Mouse (Mus musculus): ENCODE data around the gene Vmn2r56. TPM values are rescaled to one million over a fixed set of nuclear protein-coding genes. Genes with fewer than 3 reads are reported as not detected.
A peak's percentile ranks its signal among the peaks of the same experiment; 100 is the strongest.
"Not testable (repeated sequence)": the region's sequence is repeated elsewhere in the genome, so short reads cannot be mapped to it uniquely, and the experiment has no call there.

Gene Vmn2r56
- polyA plus RNA-seq (2015; fragmentation: Nextera tagmentation; extraction: Ambion mirVana) = 0.03 TPM in 1 of 2 replicates, not detected in the other

GRCm38 (mm10) chr7:12734904-12735303 lies at the start of gene Vmn2r56:
Gene Vmn2r56 (minus strand): TSS chr7:12735004.
- no peaks in the 10 kb centered on the region for H3K9me3 ChIP-seq
- H3K36me3 ChIP-seq = no peaks in the 10 kb centered on the region
- 35% methylated on average over 1 of the region's 1 CpGs for WGBS
- no peaks in the 10 kb centered on the region for H3K4me1 ChIP-seq (replicated peaks)
- H3K4me3 ChIP-seq (replicated peaks) = no peak within 1 kb of the TSS
- no peak for ATAC-seq
- no peak within 1 kb of the TSS for H3K9ac ChIP-seq (replicated peaks)
- no peak within 1 kb of the TSS for H3K27ac ChIP-seq
- no peaks in the 10 kb centered on the region for H3K27me3 ChIP-seq
- H3K4me2 ChIP-seq (replicated peaks) = no peak within 1 kb of the TSS

GRCm38 (mm10) chr7:12780151-12780830 lies 45.5 kb upstream of the Vmn2r56 start:
- Histone ChIP-seq H3K4me2 (replicated peaks) (peak overlapping the region; percentile 91), H3K4me1 (replicated peaks) (peaks cover 12% of the 10 kb centered on the region), H3K36me3 (peaks cover 2% of the 10 kb centered on the region), H3K27ac (peak overlapping the region; percentile 47; the same call in 1 of the 2 replicates), H3K4me3 (replicated peaks) (peak overlapping the region; percentile 72), H3K27me3 (no peaks in the 10 kb centered on the region), H3K9me3 (no peaks in the 10 kb centered on the region), H3K9ac (replicated peaks) (peak overlapping the region; percentile 82)
- peak; percentile 96 for ATAC-seq
- WGBS = under 1% methylated on average over 57 of the region's 57 CpGs

DNA sequence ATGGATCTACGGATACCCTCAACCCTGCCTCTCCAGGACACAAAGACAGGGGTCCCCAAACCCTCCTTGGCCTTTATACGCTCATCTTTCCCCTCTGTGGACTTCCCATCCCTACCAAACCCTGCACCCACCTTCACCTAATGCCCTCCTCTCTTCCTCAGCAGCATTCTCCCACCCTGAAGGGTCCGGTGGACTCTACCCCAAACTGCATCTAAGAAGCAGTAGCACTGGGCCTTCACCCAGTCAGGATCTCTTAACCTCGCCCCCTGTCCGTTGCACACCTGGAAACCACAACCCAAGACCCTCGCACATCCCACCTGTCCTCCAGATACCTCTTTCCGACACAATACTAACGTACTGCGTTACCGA lies 45.0 kb upstream of the Vmn2r56 start:
- Histone ChIP-seq H3K9ac (replicated peaks) (peak overlapping the region; percentile 82), H3K4me2 (replicated peaks) (peak overlapping the region; percentile 91), H3K27me3 (no peaks in the 10 kb centered on the region), H3K4me3 (replicated peaks) (peak overlapping the region; percentile 72), H3K4me1 (replicated peaks) (peaks cover 12% of the 10 kb centered on the region), H3K36me3 (peaks cover 7% of the 10 kb centered on the region), H3K9me3 (no peaks in the 10 kb centered on the region), H3K27ac (no peak overlapping the region)
- 23% methylated on average over 10 of the region's 10 CpGs for WGBS
- peak; percentile 68 for ATAC-seq

GRCm38 (mm10) chr7:12779141-12779540 lies 44.3 kb upstream of the Vmn2r56 start:
- H3K9ac ChIP-seq (replicated peaks) = no peak overlapping the region
- peak overlapping the region; percentile 91 for H3K4me2 ChIP-seq (replicated peaks)
- peak overlapping the region; percentile 72; the same call in 1 of the 2 replicates for H3K4me3 ChIP-seq (replicated peaks)

DNA sequence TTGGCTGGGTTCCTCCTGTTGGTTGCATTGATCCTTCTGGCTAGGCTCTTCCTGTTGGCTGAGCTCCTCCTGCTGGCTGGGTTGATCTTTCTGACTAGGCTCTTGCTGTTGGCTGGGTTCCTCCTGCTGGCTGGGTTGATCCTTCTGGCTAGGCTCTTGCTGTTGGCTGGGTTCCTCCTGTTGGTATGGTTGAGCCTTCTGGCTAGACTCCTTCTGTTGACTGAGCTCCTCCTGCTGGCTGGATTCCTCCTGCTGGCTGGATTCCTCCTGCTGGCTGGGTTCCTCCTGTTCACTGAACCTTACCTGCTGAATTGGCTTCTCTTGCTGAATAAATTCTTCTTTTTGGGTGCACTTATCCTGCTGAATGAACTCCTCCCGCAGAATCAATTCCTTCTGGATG lies 39.8 kb upstream of the Vmn2r56 start:
- peaks cover 59% of the 10 kb centered on the region for H3K36me3 ChIP-seq
- no peak overlapping the region for H3K9ac ChIP-seq (replicated peaks)
- H3K4me3 ChIP-seq (replicated peaks) = no peak overlapping the region
- ATAC-seq = no peak
- H3K4me1 ChIP-seq (replicated peaks) = peaks cover 6% of the 10 kb centered on the region
- no peaks in the 10 kb centered on the region for H3K27me3 ChIP-seq
- no peaks in the 10 kb centered on the region for H3K9me3 ChIP-seq
- WGBS = 100% methylated on average over 1 of the region's 1 CpGs
- no peak overlapping the region for H3K27ac ChIP-seq
- no peak overlapping the region for H3K4me2 ChIP-seq (replicated peaks)

More at GRCm38 (mm10) chr7:12779141-12779540, 44.3 kb upstream of the Vmn2r56 start:
- Histone ChIP-seq H3K27ac (no peak overlapping the region), H3K4me1 (replicated peaks) (peaks cover 12% of the 10 kb centered on the region), H3K27me3 (no peaks in the 10 kb centered on the region), H3K9me3 (no peaks in the 10 kb centered on the region), H3K36me3 (peaks cover 14% of the 10 kb centered on the region)
- 89% methylated on average over 5 of the region's 5 CpGs for WGBS
- no peak for ATAC-seq

- H3K9me3 ChIP-seq = no peaks in the 10 kb centered on the region
- 95% methylated on average over 9 of the region's 9 CpGs for WGBS
- H3K4me1 ChIP-seq (replicated peaks) = peaks cover 1% of the 10 kb centered on the region
- no peak for ATAC-seq
- H3K4me2 ChIP-seq (replicated peaks) = no peak overlapping the region
- H3K27me3 ChIP-seq = no peaks in the 10 kb centered on the region
- H3K27ac ChIP-seq = no peak overlapping the region
- H3K9ac ChIP-seq (replicated peaks) = no peak overlapping the region
- H3K36me3 ChIP-seq = peaks cover 64% of the 10 kb centered on the region
- H3K4me3 ChIP-seq (replicated peaks) = no peak overlapping the region
Measured at GRCm38 (mm10) chr7:12774111-12774510, 39.3 kb upstream of the Vmn2r56 start.

GRCm38 (mm10) chr7:12749431-12750198 lies 14.8 kb upstream of the Vmn2r56 start:
- no peaks in the 10 kb centered on the region for H3K4me1 ChIP-seq (replicated peaks)
- no peak overlapping the region for H3K9ac ChIP-seq (replicated peaks)
- H3K27me3 ChIP-seq = no peaks in the 10 kb centered on the region
- H3K9me3 ChIP-seq = peaks cover 15% of the 10 kb centered on the region; the same call in 1 of the 2 replicates
- 70% methylated on average over 24 of the region's 24 CpGs for WGBS
- H3K27ac ChIP-seq = peak overlapping the region; percentile 16; the same call in 1 of the 2 replicates
- H3K36me3 ChIP-seq = no peaks in the 10 kb centered on the region
- ATAC-seq = peak; percentile 77
- H3K4me2 ChIP-seq (replicated peaks) = peak overlapping the region; percentile 27
- peak overlapping the region; percentile 17; the same call in 1 of the 2 replicates for H3K4me3 ChIP-seq (replicated peaks)

- not testable (repeated sequence) for H3K27me3 ChIP-seq; ATAC-seq; H3K27ac ChIP-seq; H3K9ac ChIP-seq (replicated peaks); H3K4me3 ChIP-seq (replicated peaks); H3K36me3 ChIP-seq; H3K4me2 ChIP-seq (replicated peaks); H3K4me1 ChIP-seq (replicated peaks); H3K9me3 ChIP-seq
- 88% methylated on average over 3 of the region's 3 CpGs for WGBS
Measured at GRCm38 (mm10) chr7:12684903-12685302, 49.9 kb downstream of the Vmn2r56 start, which contains the start of gene Vmn2r55. Gene Vmn2r55 (minus strand): TSS chr7:12685003.

- H3K4me1 ChIP-seq (replicated peaks); H3K9ac ChIP-seq (replicated peaks); H3K4me3 ChIP-seq (replicated peaks); H3K27ac ChIP-seq; ATAC-seq; H3K27me3 ChIP-seq; H3K4me2 ChIP-seq (replicated peaks); H3K9me3 ChIP-seq; H3K36me3 ChIP-seq: not testable (repeated sequence)
- WGBS = 86% methylated on average over 3 of the region's 4 CpGs
Measured at GRCm38 (mm10) chr7:12640219-12640618, 94.6 kb downstream of the Vmn2r56 start, which contains the start of gene Vmn2r54. Gene Vmn2r54 (minus strand): TSS chr7:12640319.

Other genes starting within 250 kb of the Vmn2r56 start
- gene 2900092C05Rik, start 222.5 kb downstream of the Vmn2r56 start, polyA plus RNA-seq (2015; fragmentation: Nextera tagmentation; extraction: Ambion mirVana) = not detected in 2 replicates
- 0.01 TPM in 1 of 2 replicates, not detected in the other for gene Vmn2r53, start 126.2 kb downstream of the Vmn2r56 start, polyA plus RNA-seq (2015; fragmentation: Nextera tagmentation; extraction: Ambion mirVana)
- not detected in 2 replicates for gene Vmn2r54, start 94.7 kb downstream of the Vmn2r56 start, polyA plus RNA-seq (2015; fragmentation: Nextera tagmentation; extraction: Ambion mirVana)
- gene Vmn2r55, start 50.0 kb downstream of the Vmn2r56 start, polyA plus RNA-seq (2015; fragmentation: Nextera tagmentation; extraction: Ambion mirVana) = not detected in 2 replicates
- 20.8 and 21.4 TPM in 2 replicates for gene Zscan18, start 68.6 kb upstream of the Vmn2r56 start, polyA plus RNA-seq (2015; fragmentation: Nextera tagmentation; extraction: Ambion mirVana)
- 33.9 and 36.3 TPM in 2 replicates for gene Zfp329, start 83.9 kb upstream of the Vmn2r56 start, polyA plus RNA-seq (2015; fragmentation: Nextera tagmentation; extraction: Ambion mirVana)
- gene Zfp110, start 99.8 kb upstream of the Vmn2r56 start, polyA plus RNA-seq (2015; fragmentation: Nextera tagmentation; extraction: Ambion mirVana) = 31.8 and 31.9 TPM in 2 replicates
- gene Zfp128, start 146.2 kb upstream of the Vmn2r56 start, polyA plus RNA-seq (2015; fragmentation: Nextera tagmentation; extraction: Ambion mirVana) = 7.4 and 7.6 TPM in 2 replicates
- 10.4 and 10.5 TPM in 2 replicates for gene Zscan22, start 162.8 kb upstream of the Vmn2r56 start, polyA plus RNA-seq (2015; fragmentation: Nextera tagmentation; extraction: Ambion mirVana)
- 680 and 686 TPM in 2 replicates for gene Rps5, start 187.3 kb upstream of the Vmn2r56 start, polyA plus RNA-seq (2015; fragmentation: Nextera tagmentation; extraction: Ambion mirVana)
- 0.69 and 1.1 TPM in 2 replicates for gene Rnf225, start 192.4 kb upstream of the Vmn2r56 start, polyA plus RNA-seq (2015; fragmentation: Nextera tagmentation; extraction: Ambion mirVana)
- gene Zfp324, start 230.8 kb upstream of the Vmn2r56 start, polyA plus RNA-seq (2015; fragmentation: Nextera tagmentation; extraction: Ambion mirVana) = 13.7 and 15.4 TPM in 2 replicates
- 14.3 and 16.2 TPM in 2 replicates for gene Zfp446, start 242.8 kb upstream of the Vmn2r56 start, polyA plus RNA-seq (2015; fragmentation: Nextera tagmentation; extraction: Ambion mirVana)